Mouse (Mus musculus): Measurements from ENCODE around the gene Madd.
A peak's percentile ranks its signal among the peaks of the same experiment; 100 is the strongest.
"Not testable (repeated sequence)": the region's sequence is repeated elsewhere in the genome, so short reads cannot be mapped to it uniquely, and the experiment has no call there.

Madd gene

DNA sequence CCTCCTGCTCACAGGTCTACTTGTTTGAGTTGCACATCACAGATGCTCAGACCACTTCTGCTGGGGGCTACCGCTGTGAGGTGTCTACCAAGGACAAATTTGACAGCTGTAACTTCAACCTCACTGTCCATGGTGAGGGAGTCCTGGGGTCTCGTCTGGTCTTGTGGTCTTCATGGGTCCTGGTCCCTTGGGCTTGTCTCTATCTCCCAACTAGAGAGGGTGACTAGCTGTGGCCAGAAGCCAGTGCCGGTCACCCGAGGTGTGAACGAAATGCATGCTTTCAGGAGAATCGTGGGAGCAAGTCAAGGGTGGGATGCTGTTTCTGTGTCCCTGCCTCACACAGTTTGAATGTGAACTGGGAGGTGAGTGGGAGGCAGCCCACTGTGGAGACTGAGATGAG lies 62.6 kb downstream of the Madd start:
- DNase-seq: no peak

DNA sequence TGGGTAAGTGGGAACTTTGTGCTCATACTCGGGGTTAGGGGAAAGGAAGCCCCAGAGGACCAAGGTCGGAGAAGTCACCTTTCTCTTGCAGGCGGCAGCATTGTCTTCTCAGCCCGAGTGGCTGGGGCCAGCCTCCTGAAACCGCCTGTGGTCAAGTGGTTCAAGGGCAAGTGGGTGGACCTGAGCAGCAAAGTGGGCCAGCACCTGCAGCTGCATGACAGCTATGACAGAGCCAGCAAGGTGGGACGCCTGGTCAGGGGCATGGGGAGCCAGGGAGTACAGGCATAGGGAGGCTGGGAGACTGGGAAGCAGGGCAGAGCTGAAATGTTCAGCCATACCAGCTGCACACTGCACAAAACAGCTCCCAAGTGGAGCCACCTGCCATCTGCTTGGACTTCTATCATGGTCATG lies 63.4 kb downstream of the Madd start:
- DNase-seq: no peak

DNA sequence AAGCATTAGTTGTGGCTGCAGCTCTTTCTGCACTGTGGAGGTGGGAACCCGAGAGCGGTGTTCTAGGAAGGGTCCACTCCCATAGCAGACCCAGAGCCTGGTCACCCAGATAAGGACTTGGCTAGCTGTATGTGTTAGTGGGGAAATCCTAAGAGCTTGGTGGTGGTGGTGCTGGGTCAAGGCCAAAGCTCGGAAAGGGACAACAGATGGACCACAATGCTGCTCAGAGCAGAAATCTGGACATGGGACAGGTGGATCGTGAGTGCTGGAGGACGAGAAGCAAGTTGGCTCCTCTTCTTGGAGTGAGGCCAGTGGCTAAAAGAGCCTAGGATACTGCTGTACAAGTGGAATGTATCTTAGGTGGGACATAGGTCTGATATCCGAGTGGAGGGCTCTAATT lies 64.1 kb downstream of the Madd start:
- no peak for DNase-seq

DNA sequence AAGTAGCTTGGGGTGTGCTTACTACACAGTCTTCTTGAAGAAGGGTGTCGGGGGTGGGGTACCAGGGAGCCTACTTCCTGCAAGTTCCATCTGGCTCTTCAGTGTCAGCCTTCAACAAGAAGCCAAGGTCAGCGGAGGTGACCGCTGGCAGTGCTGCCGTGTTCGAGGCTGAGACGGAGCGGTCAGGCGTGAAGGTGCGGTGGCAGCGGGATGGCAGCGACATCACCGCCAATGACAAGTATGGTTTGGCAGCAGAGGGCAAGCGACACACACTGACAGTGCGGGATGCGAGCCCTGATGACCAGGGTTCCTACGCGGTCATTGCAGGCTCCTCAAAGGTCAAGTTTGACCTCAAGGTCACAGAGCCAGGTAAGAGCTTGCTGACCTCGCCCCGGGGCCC lies 64.6 kb downstream of the Madd start:
- DNase-seq: no peak

DNA sequence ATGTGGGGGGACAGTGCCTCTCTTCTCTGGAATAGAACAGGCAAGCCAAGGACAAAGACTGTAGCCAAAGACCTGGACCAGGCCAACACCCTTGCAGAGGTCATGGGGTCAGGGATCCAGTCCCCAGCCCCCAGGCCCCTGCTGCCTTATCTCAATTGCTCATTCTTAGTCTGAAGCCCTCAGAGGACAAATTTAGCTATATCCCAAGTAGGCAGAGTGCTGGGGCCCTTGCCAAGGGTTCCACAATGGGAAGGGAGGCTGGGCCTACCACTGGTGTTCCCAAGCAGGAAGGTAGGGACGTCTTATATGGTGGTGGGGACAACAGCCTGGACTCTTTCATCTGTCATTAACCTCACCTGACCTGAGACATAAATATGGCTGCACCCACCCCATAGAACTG lies 65.0 kb downstream of the Madd start:
- no peak for DNase-seq

DNA sequence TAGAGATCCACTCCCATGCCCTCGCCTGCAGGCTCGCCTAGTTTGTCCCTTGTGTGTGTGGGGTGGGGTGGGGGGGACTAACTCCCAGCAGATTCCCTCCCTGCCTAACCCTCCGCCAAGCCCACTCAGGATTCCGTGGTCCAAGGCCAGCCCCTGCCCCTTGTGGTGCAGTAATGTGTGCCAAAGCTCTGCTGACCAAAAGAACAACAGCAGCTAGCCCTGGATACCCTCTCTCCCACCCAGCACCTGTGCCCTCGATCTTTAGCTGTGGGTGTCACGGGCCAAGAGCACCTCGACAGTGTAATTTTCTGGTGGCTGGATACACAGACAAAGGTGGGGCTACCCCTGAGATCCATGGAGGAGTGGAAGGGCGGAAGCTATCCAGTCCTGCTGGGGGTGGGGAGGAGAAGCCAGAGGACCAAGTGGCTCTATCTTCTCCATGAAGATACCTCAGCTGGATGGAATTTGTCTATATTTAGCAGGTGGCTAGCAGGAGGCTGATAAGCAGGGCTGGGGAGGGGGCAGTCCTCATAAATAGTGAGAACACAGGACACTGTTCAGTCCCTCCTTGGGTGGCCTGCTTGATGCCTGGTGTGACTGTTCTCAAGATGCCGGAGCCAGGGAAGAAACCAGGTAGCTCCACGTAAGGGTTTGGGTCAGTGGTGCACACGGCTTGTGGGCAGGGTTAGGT lies 65.9 kb downstream of the Madd start, which contains the start of gene Mybpc3:
Mybpc3 (plus strand) TSS at position 560 of the 691 bp plus-strand sequence.
- no peak for DNase-seq

DNA sequence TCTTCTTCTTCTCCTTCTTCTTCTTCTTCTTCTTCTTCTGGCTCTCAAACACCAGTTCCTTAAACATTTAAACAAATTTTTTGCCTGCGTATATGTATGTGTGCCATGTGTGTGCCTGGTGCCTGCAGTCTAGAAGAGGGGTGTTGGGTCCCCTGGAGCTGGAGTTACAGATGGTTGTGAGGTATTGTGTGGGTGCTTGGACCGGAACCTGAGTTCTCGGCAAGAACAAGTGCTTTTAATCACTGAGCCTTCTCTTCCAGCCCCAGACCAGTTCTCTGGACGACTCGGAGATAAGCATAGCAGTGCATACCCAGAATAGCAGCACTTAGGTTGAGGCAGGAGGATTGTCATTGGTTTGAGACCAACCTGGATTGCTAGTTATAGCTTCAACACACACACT lies 66.8 kb downstream of the Madd start:
- DNase-seq: no peak

DNA sequence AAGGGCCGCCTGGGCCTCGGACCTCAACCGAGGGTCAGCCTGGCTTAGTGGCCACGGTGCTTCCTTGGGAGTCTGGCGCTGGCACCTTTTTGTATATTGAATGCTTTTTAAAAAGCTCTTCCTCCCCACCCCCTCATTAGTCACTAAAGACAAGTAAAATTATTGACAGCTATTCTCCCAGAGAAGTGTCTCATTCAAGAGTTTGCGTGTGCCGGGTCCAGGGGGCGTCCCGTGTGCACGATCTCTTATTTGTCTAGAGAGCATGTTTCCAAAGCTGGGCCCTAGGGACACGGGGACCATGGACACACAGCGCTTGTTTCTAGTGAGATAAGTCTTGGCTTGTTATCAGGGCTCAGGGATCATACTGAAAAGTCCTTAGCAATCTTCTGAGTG lies 68.1 kb downstream of the Madd start:
- no peak for DNase-seq

DNA sequence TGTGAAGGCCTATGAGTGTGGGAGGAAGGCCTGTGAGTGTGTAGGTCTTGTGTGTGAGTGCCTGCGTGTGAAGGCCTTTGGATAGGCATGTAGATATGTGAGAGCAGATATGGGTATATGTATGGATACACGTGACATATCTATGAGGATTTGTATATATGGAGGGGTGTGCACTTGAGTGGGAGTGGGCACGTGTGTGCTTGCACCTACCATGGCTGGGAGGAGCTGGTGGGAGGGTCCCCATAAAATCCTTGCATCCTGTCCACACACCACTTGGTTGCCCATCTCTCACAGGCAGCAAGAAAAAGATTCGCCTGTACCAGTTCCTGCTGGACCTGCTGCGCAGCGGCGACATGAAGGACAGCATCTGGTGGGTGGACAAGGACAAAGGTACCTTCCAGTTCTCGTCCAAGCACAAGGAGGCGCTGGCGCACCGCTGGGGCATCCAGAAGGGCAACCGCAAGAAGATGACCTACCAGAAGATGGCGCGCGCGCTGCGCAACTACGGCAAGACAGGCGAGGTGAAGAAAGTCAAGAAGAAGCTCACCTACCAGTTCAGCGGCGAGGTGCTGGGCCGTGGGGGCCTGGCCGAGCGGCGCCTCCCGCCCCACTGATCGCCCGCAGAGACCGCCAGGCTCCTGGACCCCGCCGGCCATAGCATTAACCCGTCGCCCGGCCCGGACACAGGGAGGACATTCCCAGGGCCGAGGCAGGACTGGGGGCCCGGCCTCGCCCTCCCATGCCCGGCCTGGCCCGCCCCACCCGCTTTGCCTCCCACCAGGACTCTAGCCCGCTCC lies 68.7 kb downstream of the Madd start:
- peak; percentile 96 for DNase-seq

DNA sequence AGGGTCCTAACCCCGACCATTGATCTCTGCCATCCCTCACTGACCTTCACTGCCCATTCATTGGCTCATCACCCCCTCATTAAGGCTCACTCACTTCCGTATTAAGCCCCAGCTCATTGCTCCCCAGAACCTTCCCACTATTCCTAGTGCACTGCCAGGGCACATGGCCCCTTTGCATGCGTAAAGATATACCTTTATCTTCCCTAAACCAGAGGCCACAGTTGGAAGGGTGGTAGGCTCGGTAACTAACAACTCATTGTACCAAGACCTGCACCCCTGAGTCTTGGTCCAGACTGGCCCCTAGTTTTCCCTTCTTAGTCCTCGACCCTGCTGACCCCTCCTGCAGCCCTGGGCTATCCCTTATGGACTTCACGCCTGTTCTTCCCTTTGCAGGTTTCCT lies 69.8 kb downstream of the Madd start:
- DNase-seq: no peak

DNA sequence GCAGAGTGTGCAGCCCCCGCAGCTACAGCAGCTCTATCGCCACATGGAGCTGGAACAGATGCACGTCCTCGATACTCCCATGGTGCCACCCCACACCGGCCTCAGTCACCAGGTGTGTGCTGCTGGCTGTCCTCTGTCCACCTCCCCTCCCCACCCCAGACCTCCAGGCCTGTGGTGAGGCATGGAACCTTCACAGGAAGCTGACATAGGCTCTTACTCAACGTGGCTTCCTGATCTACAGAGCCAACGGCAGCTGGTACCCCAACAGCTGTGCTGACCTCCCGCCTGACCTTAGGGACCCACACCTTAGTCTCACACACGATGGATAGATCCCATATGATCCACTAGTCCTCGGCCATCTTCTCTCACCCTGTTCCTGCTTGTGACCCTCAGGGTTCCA lies 70.3 kb downstream of the Madd start:
- no peak for DNase-seq

DNA sequence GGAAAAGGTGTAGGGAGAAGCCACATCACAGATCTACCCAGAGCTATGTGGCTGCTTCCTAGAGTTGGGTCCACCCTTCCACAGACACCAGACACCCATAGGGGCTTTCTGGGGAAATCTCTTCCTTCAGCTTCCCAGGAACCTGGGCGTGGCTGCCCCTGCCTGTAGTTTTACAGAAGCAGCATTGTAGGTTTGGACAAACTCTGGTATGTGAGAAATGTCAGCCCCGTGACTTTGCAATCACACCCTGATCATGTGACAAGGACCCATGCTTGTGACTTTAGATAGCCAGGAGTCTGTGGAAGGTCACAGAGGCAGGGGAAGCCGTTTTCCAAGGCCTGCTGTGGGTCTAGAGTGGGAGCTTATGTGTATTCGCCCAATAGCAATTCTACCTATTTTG lies 71.1 kb downstream of the Madd start:
- DNase-seq: no peak

DNA sequence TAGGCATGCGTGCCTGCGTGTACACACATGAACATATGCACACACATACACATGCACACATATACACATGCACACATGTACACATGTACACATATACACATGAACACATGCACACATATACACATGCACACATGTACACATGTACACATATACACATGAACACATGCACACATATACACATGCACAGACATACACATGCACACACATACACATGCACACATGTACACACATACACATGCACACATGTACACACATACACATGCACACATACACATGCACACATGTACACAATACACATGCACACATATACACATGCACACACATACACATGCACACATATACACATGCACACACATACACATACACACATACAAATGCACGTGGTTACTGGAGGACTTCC lies 71.8 kb downstream of the Madd start:
- DNase-seq: not testable (repeated sequence)

DNA sequence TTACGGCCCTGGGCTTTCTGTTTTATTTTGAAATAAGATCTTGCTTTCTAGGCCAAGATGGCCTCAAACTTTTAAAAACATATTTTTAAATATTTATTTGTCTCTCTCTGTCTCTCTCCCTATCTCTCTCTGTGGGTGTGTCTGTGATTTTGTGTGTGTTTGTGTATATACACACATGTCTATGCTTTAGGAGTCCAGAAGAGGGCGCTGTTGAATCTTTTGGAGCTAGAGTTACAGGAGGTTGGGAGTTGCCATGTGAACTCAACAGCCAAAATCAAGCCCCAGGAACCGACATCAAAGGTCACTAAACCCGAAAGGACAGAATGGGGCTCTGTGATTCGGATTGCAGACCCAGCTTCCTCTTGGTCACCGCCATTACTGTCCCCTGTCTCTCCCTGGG lies 73.2 kb downstream of the Madd start:
- DNase-seq: no peak

DNA sequence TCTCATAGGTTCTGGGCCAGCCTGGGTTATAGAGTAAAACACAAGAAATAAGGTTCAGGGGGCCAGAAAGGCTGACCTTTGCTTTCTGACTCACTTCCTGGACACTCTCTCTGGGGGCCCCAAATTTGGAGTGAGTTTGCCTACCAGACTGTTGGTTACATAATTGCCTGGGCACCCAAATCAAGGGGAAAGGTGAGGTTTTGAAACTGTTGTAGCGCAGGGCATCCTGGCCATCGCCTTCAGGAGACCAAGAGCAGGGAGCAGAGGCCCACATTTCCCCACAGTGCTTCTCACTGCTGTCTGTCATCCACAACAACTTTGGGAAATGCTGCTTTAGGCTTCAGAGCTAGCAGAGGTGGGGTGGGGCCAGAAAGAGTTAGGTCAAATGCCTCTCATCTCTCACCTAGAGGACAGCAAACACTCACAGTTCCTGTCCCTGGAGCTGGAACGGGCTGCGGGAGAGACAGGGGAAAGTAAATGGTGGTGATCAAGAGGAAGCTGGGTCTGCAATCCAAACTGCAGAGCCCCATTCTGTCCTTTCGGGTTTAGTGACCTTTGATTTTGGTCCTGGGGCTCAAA lies 73.7 kb downstream of the Madd start:
- DNase-seq: no peak

DNA sequence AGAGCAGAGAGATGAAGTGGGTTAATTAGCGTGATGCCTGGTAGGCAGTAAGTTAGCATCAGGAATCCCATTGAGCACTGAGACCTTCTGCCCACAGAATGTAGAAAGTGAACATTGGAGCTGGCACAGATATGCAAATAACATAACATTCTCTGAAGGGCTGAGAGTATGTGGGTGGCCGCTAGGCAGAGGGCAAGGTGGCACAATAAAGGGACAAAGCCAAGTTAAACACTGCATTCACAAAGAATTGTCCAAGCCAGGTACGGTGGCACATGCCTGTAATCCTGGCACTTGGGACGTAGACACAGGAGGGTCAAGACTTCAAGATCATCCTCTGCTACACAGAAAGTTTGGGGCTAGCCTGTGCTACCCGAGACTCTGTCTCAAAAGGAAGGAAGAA lies 74.4 kb downstream of the Madd start:
- no peak for DNase-seq

DNA sequence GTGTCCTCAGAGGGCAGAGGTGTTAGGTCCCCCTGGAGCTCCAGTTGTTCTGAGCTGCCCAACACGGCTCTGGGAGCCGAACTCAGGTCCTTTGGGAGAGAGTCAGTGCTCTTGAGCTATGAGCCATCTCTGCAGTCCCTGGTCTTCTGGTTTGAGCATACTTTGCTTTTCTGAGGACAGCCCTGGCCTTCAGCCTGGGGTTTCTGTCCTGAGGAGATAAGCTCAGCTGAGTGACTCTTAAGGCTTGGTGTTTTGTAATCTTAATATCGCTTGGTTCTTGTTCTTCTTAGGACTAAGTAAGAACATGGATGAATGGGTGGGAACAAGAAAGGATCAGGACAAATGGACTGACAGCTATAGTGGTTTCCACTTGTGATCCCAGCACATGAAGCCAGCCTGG lies 75.5 kb downstream of the Madd start:
- DNase-seq: no peak

DNA sequence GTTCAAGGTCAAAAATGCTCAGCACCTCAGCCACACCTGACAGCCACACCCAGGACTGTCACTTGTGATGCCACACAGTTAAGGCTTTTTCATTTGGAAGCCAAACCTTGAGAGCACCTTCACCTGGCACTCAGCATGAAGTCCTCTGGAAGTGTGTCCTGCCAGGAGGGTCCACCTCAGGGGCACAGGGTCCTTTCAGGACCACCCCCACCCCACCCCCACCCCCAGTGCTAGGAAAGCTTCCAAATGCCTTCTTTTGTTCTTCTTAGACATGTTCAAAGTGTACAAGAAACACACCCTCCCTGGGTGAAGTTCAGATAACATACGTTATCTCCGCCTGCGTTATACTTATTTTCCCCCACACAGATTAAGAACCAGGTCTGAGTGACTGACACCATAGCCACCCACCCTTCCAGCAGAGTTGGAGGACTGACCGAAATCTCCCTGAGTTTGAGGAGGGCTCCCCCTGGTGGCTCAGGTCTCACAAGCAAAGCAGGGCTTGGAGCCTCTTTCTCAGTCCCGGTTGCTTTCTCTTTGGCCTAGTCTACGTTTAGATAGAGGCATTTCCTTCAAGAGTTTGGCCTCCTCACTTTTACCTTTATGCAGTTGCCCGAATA lies 82.4 kb downstream of the Madd start:
- DNase-seq: peak; percentile 96

DNA sequence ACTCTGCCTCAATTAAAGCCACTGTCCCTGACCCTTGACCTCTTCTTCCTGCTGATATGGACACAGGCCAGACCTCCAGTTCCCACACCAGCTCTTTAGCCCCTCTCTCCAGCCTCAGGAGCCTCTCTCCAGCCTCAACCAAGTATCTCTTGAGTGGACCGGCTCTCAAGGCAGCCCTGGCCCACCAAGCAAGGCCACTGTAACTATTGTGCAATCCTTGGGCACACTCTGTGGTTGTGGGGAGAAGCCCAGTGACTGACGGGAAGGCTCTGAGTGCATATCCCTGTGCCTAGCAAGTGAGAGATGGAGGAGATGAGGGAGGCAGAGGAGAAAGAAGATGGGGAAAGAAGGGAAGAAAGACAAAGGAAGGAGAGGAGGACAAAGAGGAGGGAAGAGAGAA lies 85.5 kb downstream of the Madd start:
- DNase-seq: no peak

DNA sequence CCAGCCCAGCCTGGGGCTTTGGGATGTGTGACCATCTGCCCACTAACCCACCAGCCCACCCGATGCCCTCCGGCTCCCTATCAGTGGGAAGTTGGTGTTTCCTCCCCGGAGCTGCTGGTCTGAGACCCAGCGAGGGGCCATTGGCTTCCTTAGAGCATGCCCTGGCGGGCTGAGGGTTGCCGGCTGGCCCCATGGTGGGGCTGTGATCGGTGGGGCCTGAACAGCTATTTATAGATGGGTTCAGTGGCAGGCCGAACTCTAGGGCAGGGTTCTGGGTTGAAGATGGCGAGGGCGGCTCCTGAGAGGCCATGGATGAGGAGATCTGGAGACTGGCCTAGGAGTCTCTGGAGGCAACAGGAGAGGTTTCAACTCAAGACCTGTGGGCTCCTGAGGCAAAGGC lies 86.6 kb downstream of the Madd start:
- DNase-seq: no peak

DNA sequence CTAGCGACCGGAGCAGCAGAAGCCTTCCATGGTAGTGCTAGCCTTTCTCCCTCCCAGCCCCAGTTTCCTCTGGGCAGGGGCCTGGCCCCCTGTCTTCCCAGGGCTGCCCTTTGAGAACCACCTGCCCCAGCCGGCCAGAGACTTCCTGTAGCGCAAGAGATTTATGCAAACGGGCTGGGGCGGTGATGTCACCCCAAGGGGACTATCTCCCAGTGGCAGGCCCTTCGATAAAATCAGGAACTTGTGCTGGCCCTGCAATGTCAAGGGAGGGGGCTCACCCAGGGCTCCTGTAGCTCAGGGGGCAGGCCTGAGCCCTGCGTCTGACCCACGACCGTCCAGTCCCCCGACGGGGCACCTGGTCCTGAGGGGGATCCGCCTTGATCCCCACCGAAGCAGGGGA lies 87.1 kb downstream of the Madd start:
- no peak for DNase-seq

DNA sequence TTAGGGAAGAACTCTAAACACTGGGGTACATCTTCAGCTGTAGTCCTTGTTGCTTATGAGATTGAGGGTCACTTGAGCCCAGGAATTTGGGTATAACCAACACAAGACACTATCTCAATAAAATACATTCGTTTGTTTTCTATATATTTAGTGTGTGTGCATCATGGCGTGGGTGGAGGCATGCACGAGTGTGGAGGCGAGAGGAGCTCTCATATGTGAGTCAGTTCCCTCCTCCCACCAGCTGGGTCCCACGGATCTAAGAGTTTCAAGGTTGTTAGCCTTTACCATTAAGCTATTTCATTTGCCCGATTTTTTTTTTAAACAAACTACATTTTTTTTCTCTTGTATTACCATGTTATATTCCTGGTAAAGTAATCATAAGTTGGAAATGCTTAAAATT lies 92.8 kb downstream of the Madd start:
- DNase-seq: no peak

DNA sequence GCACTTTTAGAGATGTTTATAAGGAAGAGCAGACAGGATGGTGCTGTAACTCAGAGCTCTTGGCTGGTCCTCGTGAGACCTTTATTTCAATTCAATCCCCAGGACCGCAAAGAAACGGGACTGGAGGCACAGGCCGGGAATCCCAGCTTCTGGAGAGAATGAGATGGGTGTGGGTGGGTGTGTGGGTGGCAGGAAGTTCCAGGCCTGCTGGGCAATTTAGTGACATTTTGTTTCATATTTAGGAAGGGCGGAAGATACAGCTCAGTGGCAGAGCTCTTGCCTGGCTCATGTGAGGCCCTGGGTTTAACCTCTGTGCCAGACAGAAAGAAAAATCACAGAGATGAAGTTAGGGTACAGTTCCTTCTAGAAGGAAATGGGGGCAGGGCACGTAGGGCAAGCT lies 93.4 kb downstream of the Madd start:
- no peak for DNase-seq

DNA sequence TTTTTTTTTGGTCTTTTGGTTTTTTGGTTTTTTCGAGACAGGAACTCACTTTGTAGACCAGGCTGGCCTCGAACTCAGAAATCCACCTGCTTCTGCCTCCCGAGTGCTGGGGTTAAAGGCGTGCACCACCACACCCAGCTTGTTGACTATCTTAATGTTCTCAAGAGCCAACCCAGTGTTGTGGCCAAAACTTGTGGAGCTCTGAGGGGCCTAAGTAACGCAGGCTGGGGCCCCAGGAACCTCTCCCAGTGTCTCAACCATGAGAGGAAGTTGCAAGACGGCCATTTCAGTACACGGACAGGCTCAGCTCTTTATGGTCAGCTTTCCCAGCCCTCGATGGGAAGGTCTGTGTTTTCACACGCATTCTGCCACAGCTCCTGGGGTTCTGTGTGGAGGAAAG lies 94.7 kb downstream of the Madd start:
- no peak for DNase-seq

Measured in right cerebral cortex, postnatal 14 days (tissue).